Mouse (Mus musculus) c-Kit-positive CD71-negative TER-119-negative erythroid progenitor cells, embryonic 14.5 days (primary cell): ENCODE data around the gene Psma1.

Source experiments
- DNase-seq: peaks from one replicate; pipeline ENCODE4 v3.0.0-alpha.2; 2013; ENCODE audit warnings: low read depth

Psma1 gene

DNA sequence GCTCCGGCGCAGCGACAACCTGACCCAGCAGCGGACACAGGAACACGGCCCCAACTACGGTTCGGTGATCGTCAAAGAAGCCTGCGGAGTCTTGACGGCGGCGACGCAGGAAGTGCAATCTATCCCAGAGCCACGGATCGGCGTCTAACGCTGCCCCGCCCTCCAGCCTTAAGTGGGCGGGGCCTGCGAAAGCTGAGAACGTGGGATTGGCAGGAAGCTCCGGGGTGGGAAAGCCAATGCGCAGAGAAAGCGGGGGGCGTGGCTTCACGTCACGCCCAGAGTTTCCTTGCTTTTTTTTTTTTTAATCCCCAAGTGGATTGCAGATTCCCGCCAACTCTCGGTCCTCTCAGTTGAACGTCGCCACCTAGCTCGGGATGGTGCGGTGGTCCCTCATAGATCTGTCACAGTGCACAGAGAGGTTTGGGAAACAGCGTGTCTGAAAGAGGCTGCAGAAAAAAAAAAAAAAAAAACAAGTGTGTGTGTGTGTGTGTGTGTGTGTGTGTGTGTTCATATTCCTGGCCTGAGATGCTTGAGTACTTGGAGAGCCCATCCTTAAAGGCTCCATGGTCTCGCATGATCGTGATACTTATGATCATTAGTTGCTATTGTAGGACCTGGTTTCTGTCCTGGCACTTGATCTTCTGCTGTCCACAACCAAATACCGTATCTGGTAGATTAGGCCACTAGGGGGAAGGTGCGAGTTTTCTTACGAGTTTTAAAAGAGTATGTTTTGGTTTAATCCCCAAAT, at the start of gene Psma1:
TSS of gene Psma1 (minus strand) at position 114 of the 748 bp plus-strand sequence.
- peak; percentile 99 for DNase-seq

DNA sequence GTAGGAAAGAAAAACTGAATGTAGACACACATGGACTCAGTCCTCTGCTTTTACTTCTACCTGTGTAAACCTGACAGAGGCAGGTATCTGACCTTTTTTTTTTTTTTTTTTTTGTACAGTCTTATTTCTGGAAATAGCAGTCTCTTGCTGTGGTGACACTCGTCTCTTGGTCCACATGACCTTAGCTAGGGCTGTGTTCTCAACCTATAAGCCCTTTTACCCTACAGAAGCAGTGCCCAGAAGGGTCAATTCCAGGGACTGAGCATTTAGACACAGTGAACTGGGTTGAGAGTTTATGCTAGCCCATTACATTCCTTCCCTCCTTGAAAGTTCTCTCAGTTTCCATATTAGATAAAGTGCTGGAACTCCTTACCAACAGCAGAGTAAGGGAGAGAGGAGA, 47.6 kb upstream of the Psma1 start:
- DNase-seq: no peak

DNA sequence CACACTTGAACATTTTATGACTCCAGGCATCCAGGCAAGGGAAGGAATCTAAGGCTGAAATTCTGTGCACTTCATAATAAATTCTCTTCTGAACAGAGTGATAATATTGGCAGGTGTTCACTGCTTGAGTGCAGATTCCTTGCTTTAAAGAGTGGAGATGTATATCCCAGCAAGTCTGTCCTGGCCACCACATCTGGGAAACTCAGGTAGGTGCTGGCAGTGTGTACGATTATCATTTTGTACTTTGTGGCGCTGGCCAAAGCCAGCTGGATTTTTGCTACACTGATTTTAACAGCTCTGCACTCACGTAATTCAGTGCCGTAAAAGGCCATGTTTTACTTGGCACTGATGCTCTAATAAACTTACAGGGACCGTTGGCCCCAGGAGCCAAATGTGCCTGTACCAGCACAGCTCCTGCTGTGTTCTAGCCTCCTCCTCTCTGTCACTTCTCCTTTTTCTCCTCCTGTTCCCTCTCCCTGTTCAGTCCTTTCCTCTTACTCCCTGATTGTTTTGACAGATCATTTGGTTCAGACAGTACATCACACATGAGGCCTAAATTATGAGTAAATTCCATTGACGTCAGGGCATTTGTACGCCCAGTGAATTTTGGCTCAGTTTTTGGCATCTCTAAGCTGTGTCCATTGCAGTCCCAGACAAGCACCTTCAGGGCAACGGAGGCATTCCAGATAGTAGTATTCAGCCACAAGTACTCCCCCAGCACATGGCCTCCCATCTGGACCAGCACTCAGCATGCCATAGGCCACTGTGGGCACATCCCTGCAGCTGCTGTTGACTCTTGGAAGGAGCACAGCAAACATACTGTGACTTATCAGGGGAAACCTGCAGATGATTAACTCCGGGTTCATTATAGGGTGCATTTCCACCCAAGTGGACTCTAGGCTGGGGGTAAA, 46.9 kb upstream of the Psma1 start:
- DNase-seq: no peak

DNA sequence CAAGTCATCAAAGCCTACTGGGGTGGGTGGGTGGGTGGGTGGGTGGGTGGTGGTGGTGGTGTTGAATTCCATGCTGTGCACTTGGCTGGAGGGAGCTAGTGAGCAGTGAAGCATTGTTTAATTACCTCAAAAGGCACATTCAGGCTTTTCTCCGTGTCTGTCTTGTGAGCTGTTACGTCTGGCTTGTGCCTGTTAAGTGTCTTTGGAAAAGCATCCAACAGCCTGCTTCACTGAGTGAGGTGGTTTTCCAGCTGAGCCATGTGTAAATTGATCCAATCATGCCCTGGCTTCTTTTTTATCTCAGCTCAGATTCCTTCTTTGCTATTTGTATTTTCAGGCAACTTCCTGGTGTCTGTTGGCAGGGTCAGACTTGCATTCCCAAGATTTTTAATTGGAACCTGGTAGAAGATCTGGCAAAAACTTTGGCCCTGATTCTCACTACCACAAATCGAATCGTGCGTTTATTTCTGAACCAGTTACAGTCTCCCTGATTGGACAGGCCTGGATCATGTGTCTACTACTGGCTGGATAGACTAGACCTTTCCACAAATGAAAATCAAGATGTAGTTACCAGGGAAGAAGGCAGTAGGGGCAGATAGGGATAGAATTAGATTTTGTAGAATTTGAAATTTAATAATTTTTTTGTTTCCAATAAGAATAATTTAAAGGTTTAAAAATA, 45.9 kb upstream of the Psma1 start:
- DNase-seq: no peak

DNA sequence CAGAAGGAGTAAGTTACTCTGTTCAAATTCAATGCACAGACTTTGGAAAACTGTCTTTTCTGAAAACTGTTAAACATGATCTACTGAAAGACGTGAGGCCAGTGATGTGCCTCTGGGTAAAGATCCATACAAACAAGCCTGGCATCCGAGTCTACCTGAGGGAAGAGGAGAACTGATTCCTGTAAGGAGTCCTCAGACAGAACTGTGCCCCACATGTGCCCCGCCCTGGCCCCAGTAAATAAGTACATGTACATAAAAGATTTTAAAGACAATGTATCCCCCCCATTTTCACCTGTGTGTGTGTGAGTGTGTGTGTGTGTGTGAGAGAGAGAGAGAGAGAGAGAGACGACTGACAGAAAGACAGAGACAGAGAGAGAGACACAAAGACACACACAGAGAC, 42.0 kb upstream of the Psma1 start:
- DNase-seq: no peak

DNA sequence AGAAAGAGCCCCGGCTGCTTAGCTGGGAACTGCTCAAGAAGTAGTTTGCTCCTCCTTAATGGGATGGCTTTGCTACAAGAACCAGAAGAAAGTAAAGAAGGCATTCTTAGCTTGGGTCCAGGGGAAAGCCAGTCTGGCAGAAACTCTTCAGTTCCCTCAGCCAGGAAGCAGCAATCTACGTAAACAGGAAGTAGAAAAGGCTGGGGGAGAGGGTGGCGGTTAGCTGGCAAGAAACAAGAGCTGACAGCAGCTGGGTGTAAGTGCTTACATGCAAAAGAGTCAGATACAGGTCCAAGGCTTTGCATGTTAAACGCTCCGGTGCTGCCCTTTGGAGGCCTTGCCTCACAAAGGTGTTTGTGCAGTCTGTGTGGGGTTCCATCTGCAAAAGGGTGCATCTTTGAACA, 41.5 kb upstream of the Psma1 start:
- peak; percentile 41 for DNase-seq

DNA sequence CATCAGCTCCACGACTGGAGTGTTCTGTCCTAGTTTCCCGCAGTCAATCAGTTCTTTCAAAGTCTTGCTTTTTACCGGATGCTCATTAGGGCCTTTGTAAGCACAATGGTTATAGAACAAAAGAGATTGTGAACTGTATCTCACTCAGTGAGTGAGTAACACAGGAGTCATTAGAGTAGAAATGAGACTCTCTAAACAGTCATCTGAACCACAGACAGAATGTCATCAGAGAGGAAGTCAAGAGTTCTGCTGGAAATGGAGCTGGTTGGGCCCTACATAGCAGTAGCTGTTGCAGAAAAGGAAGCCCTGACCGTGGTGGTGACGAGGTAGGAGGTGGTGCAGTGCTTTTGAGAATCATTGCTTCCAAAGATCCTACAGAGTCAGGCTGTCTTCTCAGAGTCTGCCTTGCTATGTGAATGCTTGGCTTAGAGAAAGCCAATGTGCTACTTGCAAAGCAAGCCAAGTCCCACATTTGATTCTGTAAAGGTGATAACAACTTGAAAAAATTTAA, 40.5 kb upstream of the Psma1 start:
- no peak for DNase-seq

DNA sequence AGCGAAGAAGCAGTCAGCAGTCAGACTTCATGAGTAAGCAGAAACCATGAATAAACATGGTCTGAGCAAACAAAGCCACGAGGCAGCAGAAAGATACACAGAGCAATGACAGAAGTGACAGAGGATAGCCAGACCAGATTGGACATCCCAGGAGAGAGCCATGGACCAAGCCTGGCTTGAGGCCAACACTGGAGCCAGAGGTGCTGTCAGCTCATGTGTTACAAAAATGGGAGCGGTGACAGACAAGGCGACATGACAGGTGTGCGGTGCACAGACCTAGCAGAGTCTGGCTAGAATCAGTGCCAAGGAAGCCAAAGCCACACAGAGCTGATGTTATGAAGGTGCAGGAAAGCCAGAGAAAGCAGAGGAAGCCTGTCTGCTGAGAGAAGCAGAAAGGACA, 35.3 kb upstream of the Psma1 start:
- DNase-seq: no peak

DNA sequence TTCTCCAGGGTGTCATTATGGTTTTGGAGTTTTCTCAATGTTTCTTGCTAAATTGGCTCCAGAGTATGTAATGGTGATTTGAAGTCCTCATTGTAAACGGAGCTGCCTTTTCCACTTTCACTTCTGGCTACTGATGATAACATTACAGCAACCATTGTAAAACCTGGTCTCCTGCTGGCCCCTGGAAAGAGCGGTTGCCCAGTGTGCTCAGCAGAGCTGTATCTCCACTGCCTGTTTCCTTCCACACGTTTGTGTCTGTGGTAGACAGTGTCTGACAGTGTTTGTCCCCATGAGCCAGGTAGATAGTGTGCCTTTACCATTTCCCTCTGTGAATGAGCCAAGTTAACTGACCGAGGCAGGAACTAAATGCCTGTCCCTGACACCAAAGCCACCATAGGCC, 33.1 kb upstream of the Psma1 start:
- DNase-seq: no peak

DNA sequence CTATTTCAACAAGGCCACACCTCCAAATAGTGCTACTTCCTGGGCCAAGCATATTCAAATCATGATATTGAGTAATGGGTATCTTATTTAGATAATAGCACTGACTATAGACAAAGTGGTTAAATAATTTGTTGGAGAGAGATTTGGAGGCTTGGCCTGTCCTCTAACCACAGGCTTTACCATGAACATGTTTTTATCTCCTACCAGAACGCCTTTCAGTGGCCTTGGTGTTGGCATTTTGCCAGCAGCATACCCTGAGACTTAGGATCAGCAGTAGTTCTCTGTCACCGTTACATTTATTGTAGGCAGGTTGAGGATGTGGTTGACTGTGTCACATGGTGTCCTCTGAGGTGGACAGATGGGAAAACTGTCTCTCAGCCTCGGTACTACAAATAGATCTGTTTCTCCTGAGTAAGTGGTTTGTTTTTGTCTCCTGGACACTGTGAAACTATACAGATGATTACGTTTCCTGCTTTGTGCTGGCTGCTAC, 25.4 kb upstream of the Psma1 start:
- DNase-seq: peak; percentile 30

DNA sequence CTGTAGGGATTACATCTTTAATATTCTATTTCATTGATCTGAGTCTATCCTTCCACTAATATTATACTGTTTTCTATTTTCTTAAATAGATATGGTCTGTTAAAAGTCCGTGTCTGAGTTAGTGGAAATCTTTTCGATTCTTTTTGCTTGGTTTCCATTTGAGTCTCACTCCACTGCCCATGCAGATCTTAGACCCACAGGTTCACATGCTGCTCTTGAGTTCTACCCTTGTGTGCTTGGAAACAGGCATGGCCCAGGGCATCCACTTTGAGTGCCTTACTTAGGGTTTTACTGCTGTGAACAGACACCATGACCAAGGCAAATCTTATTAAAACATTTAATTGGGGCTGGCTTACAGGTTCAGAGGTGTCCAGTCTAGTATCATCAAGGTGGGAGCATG, 24.9 kb upstream of the Psma1 start:
- no peak for DNase-seq

DNA sequence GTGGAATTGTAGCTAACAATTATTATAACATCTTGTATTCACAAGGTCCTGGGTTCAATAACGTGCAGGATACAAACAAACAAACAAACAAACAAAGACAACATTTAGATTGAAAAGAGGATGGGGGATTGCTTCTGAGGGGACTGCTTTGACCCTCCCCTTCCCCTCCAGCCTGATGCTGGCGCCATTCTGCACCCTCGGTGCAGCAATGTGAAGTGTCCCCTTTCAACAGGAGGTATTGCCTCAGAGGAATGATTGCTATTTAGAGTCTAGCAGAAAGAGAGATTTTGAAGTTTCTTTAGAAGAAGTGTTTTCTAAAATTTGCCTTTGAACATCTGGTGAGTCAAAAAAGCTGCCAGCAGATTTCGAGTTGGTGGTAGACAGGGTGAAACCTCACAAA, 23.3 kb upstream of the Psma1 start:
- DNase-seq: no peak

DNA sequence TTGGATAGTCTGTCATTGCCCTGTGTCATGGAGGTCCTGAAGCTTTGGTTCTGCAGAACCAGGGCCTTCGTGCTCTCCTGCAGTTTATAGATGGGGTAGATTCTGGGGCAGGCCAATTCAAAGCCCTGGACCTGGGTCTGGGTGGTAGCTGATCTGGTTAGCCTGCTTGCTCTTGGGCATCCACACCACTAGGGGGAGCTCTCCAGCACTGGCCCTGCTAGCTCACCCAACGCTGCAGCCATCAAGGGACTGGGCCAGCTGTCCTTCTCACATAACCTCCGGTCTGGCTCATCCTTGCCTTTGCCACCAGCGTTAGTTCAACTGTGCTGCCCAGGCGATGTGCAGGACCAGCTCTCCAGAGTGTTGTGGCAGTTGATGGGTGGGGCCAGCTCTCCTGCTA, 18.8 kb upstream of the Psma1 start:
- no peak for DNase-seq

DNA sequence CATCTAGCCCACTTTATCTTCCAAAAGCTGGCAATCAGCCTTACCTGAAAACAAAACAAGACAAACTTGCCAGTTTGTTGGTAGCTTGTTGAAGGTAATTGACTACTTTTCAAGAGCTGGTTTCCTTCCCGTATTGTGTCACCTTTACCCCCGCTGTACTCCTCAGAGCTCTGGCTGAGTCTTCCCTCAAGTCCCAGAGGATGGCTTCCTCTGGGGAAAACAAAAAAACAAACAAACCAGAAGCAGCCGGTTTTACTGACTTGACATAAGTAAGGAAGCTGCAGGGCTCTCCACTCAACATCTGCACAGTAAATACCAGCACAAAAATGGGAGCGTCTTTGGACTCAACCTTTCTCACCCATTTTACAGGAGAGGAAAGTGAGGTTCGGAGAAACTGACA, 18.0 kb upstream of the Psma1 start:
- DNase-seq: no peak

DNA sequence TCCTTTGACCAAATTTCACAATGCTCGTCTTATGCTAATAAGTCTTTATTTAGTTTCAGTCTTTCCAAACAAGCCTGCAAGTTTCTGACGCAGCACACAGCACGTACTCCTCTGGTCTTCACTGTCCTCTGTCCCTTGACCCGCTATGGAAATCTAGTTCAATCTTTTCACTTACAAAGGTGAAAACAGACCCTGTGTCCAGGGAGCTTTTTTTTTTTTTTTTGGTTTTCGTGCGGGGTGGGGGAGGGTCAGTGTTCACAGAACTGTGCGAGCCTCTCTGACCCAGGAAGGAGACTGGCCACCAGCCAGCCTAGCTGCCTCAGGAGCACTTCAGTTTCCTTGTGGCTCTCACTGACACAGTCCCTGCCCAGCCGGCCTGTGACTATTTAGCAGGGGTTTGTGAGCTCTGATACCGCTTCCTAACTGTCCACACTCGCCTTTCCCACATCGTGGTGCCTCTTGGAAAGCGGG, 16.6 kb upstream of the Psma1 start:
- no peak for DNase-seq

DNA sequence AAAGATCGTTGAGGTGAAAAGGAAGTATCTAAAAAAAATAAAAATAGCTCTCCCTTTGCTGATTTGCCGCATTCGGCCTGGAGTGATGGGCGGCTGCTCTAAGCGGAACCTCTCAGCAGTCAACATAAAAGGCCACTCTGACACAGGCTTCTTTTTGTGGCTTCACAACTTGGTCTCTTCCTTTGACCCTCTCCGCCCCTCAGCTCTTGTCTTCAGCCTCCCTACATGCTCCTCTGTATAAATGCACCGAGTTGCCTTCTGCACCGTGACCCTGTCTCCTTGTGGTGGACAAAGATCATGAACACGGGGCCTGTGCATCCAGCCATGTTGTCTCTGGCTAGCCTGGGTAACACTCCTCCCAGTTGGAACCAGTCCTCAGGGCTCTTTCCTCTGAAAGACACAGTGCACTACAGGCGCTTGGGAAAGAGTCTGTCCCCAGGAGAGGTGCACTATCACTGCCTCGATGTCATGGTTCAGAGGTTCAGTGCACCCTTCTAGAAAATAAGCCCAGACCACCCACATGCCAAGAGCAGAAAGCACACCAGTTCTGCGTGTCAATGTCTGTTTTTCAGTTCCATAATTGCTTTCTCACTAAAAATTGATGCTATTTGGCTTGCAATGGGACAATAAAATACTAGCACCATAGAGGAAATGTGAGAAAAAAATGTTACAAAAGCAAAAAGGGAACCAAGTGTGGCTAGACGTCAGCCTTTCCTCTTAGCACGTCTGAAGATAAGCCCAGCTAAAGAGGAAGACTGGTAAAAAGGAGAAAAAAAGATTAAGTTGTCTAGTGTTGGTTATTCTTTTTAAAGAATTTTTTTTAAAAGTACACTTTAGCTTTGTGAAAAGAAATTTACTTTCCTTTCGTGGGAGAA, 15.8 kb upstream of the Psma1 start:
- peak; percentile 43 for DNase-seq

DNA sequence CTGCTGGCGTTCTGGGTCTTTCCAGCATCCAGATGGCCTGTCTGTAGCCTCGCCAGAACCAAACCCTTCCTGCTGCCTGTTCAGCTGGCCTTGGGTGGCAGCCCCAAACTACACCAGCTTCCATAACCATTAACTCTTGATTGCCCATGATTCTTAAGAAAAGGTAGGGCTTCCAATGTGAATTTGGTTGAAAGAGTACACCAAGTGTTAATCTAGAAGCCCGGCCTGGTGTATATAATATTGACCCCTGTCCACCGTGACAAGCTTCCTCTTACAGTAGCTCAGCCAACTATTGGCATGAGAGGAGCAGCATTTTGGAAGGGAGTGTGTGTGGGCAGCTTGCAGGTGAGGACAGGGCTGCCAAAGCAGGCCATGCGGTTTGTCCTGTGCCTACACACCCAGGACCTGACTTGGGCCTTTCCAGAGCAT, 14.2 kb upstream of the Psma1 start:
- DNase-seq: no peak

DNA sequence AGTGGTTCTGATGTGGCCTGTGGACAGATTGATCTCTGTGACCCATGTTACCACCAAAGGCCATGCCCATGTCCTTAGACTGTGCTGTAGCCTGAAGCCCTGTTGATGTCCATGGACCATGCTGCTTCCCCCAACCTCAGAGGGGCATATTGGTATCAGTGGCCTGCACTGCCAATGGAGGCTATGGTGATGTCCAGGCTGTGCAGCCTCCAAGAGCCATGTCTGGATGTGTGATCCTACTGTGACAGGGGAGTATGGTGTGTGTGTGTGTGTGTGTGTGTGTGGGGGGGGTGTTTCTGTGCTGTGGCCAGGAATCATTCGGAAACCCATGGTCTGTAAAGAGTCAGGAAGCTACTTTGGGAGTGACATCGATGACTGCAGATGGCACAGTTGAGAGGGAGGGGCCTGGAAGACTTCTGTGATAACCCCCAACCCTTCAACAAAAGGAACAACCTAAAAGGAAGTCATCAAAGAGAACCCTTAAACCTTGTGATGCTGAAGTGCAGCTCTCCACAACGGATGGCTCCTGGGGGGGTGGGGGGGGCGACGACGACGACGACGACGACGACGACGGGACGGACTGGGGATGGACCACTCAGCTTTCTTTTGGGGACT, 8.5 kb upstream of the Psma1 start:
- no peak for DNase-seq

DNA sequence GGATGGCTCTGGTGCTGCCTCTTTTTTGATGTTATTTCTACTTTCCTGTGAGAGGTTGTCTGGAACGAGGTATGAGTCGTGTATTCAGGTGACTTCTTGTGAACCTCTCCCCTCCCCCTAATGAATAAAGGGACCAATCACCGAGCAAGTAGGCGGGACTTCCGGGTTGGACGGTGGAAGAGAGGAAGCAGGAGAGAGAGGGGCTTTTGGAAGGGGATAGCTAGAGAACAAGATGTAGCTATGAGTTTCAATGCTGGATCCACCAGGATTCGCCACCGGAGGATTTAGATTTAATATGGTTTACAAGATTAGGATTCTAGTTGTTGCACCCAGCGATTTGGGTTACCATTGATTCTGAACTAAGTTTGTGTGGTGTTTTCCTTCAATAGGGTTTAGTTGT, 7.1 kb upstream of the Psma1 start:
- no peak for DNase-seq

DNA sequence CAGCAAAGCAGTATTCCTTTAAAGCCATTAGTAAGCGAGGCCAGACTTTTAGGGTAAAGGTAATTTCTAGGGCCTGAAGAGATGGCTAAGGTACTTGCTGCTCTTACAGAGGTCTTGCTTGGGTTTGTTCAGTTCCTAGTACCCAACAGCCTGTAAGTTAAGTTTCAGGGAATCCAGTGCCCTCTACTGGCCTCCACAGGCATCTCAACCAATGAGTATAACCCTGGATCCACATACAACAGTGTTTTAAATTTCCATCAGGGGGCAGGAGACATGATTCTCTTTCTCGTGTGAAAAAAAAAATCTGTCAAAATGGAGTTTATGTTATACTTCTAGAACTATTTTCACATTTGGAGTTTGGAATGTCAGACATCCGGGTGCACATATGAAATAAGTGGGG, 5.8 kb upstream of the Psma1 start:
- peak; percentile 66 for DNase-seq
